26 mouse cellular contexts compared by ENCODE assay signal in genomic region chr12:29965016-29965415, GRCm38 (mm10). TPM values are rescaled to one million over a fixed set of nuclear protein-coding genes. Genes with fewer than 3 reads are reported as not detected.
A peak's percentile ranks its signal among the peaks of the same experiment; 100 is the strongest.
DNase-seq lines count a peak whose midpoint lies in the region; ATAC-seq and TF ChIP-seq lines count a peak whose summit lies in the region.
"Had no signal": no experiment of that assay in that cellular context is flagged by ENCODE, and none has a peak within 500 bp of the region (broad histone marks: within the 10 kb centered on the region; RNA-seq: fewer than 3 reads in every experiment).

No protein-coding gene starts in this region.

- 86% methylated on average over 6 of the region's 6 CpGs for WGBS in hindbrain, embryonic 13.5 days
- WGBS in hindbrain, embryonic 10.5 days: 93% methylated on average over 6 of the region's 6 CpGs
- WGBS in lung, embryonic 16.5 days: 61% methylated on average over 6 of the region's 6 CpGs

- no peak for TF ChIP-seq CTCF in gastrocnemius, adult 2 months (IDR thresholded peaks at IDR 0.05)

- 0 out of 2 replicates have a peak overlapping the region, but pooled peaks have one; percentile 0 for H3K9ac ChIP-seq in hindbrain, embryonic 13.5 days
- H3K9ac ChIP-seq in lung, embryonic 16.5 days (ENCODE audit: low read length): no peak overlapping the region
- H3K9ac ChIP-seq: forebrain, embryonic 13.5 days; heart, embryonic 12.5 days; hindbrain, embryonic 12.5 days; intestine, embryonic 15.5 days had no signal

- no peak for DNase-seq in gastrocnemius, adult 2 months
- no peak for DNase-seq in gastrocnemius, adult 8-10 months (ENCODE audit: low spot score in 2 of 2)
- no peak for DNase-seq in hindbrain, embryonic 10.5 days (ENCODE audit: low spot score)
- no peak for DNase-seq in lung, postnatal 14 days
- DNase-seq in lung, postnatal 36 days: peak; percentile 44
- DNase-seq: adrenal gland, adult 2 months; adrenal gland, postnatal 14 days; B cell, adult 2 months; cerebellum, adult 11 months; cerebellum, adult 2 months; cerebellum, adult 9-11 months; cerebellum, postnatal 25 days; gastrocnemius, postnatal 25 days; heart, postnatal 36 days had no signal

- H3K4me3 ChIP-seq in gastrocnemius, adult 2 months: no peak overlapping the region
- no peak overlapping the region for H3K4me3 ChIP-seq in hindbrain, embryonic 13.5 days
- no peak overlapping the region for H3K4me3 ChIP-seq in hindbrain, embryonic 10.5 days
- no peak overlapping the region for H3K4me3 ChIP-seq in lung, embryonic 16.5 days (ENCODE audit: low read length)
- H3K4me3 ChIP-seq: forebrain, embryonic 10.5 days; forebrain, embryonic 13.5 days; heart, embryonic 12.5 days; hindbrain, embryonic 12.5 days; intestine, embryonic 15.5 days had no signal

- no peaks in the 10 kb centered on the region for H3K9me3 ChIP-seq in hindbrain, embryonic 13.5 days
- H3K9me3 ChIP-seq in hindbrain, embryonic 10.5 days: 0 out of 2 replicates have a peak, but pooled peaks cover 2% of the 10 kb centered on the region
- H3K9me3 ChIP-seq in lung, embryonic 16.5 days (ENCODE audit: control insufficient read depth, low read length): no peaks in the 10 kb centered on the region
- H3K9me3 ChIP-seq: forebrain, embryonic 10.5 days; forebrain, embryonic 13.5 days; heart, embryonic 12.5 days; hindbrain, embryonic 12.5 days; intestine, embryonic 15.5 days had no signal

- intact Hi-C loops in gastrocnemius, adult 2 months (cut with DNase I): no loop called here

- H3K4me2 ChIP-seq in hindbrain, embryonic 13.5 days: no peak overlapping the region
- H3K4me2 ChIP-seq in lung, embryonic 16.5 days (ENCODE audit: low read depth, low read length): no peak overlapping the region
- H3K4me2 ChIP-seq: forebrain, embryonic 13.5 days; heart, embryonic 12.5 days; hindbrain, embryonic 12.5 days; intestine, embryonic 15.5 days had no signal

- no peaks in the 10 kb centered on the region for H3K27me3 ChIP-seq in hindbrain, embryonic 13.5 days
- no peaks in the 10 kb centered on the region for H3K27me3 ChIP-seq in hindbrain, embryonic 10.5 days (ENCODE audit: insufficient read depth, poor library complexity, severe bottlenecking)
- no peaks in the 10 kb centered on the region for H3K27me3 ChIP-seq in lung, embryonic 16.5 days (ENCODE audit: control insufficient read depth, insufficient read depth, low read depth, low read length)
- H3K27me3 ChIP-seq: CH12.LX; forebrain, embryonic 13.5 days; heart, embryonic 12.5 days; hindbrain, embryonic 12.5 days; intestine, embryonic 15.5 days had no signal

- 0 out of 2 replicates have a peak overlapping the region, but pooled peaks have one; percentile 24 for H3K27ac ChIP-seq in gastrocnemius, adult 2 months
- H3K27ac ChIP-seq in hindbrain, embryonic 13.5 days: no peak overlapping the region
- H3K27ac ChIP-seq in hindbrain, embryonic 10.5 days: no peak overlapping the region
- H3K27ac ChIP-seq in lung, embryonic 16.5 days (ENCODE audit: low read length): peak overlapping the region; percentile 56
- H3K27ac ChIP-seq: forebrain, embryonic 10.5 days; forebrain, embryonic 13.5 days; hindbrain, embryonic 12.5 days; intestine, embryonic 15.5 days had no signal

- H3K36me3 ChIP-seq in hindbrain, embryonic 13.5 days: no peaks in the 10 kb centered on the region
- H3K36me3 ChIP-seq in hindbrain, embryonic 10.5 days: peaks cover 37% of the 10 kb centered on the region
- no peaks in the 10 kb centered on the region for H3K36me3 ChIP-seq in lung, embryonic 16.5 days (ENCODE audit: control insufficient read depth, insufficient read depth, low read length)
- H3K36me3 ChIP-seq: G1E; intestine, embryonic 15.5 days had no signal

- no peak for ATAC-seq in hindbrain, embryonic 13.5 days (ENCODE audit: low FRiP score)
- peak; percentile 85 for ATAC-seq in lung, embryonic 16.5 days (ENCODE audit: low read depth)
- ATAC-seq in megakaryocyte progenitor cell, adult 5-6 weeks (replicated peaks; ENCODE audit: poor library complexity): no peak
- ATAC-seq: forebrain, embryonic 13.5 days; forebrain, embryonic 16.5 days; intestine, embryonic 15.5 days had no signal

- peaks cover 13% of the 10 kb centered on the region; the same call in 1 of the 2 replicates for H3K4me1 ChIP-seq in hindbrain, embryonic 13.5 days (replicated peaks)
- H3K4me1 ChIP-seq in hindbrain, embryonic 10.5 days (replicated peaks): peaks cover 15% of the 10 kb centered on the region
- H3K4me1 ChIP-seq in lung, embryonic 16.5 days (replicated peaks; ENCODE audit: control insufficient read depth, insufficient read depth, low read length): peaks cover 6% of the 10 kb centered on the region; the same call in 1 of the 2 replicates

RNA-seq across cellular contexts. Expression of gene Pxdn, which starts 27.6 kb away (rescaled TPM):
- total RNA-seq in gastrocnemius, adult 2 months (2021): 1 to 10 TPM; 6.1 to 8.1 TPM
- 1 to 10 TPM; 3.9 to 7.9 (median 5.4) TPM for total RNA-seq in gastrocnemius, adult 8-10 months (2022)
- 43.1 and 46.9 TPM in 2 replicates for polyA plus RNA-seq in hindbrain, embryonic 13.5 days (2015; fragmentation: Nextera tagmentation; extraction: Ambion mirVana)
- polyA plus RNA-seq in hindbrain, embryonic 10.5 days (2016; fragmentation: Nextera tagmentation; extraction: Ambion mirVana): 71.4 and 78.2 TPM in 2 replicates
- polyA plus RNA-seq in lung, embryonic 16.5 days (2015; fragmentation: Nextera tagmentation; extraction: Ambion mirVana): 99.9 and 105 TPM in 2 replicates
- total RNA-seq in megakaryocyte progenitor cell, adult 5-6 weeks (2015): not detected in 2 replicates
- not detected in 2 replicates for total RNA-seq in megakaryocyte progenitor cell, adult 5-6 weeks (2017)
- total RNA-seq: common myeloid progenitor, adult 5-6 weeks had no signal
- polyA plus RNA-seq: G1E had no signal

Comparison
In these comparisons a context has a peak if more than half of its experiments do, and no peak if none do; other contexts are left out.
1. H3K27ac ChIP-seq: peak in gastrocnemius, adult 2 months (single experiment) and lung, embryonic 16.5 days (single experiment); none in hindbrain, embryonic 13.5 days (single experiment) and hindbrain, embryonic 10.5 days (single experiment).
2. RNA of gene Pxdn, which starts 27.6 kb away (total RNA-seq): 6.1 to 8.1 TPM in gastrocnemius, adult 2 months and 3.9 to 7.9 TPM in gastrocnemius, adult 8-10 months; not detected in megakaryocyte progenitor cell, adult 5-6 weeks; every median in the first group is over 4 times any median in the second.